Mouse (Mus musculus): Measurements from ENCODE around the gene Dpyd.

GRCm38 (mm10) chr3:118594864-118595263 lies 32.9 kb downstream of the Dpyd start:
- TF ChIP-seq CTCF (IDR thresholded peaks at IDR 0.05; ENCODE audit: low read depth) (no peak), EP300 (IDR thresholded peaks at IDR 0.05; ENCODE audit: low read depth) (no peak)
